Mouse (Mus musculus) stomach, embryonic 16.5 days (tissue): ENCODE measurements around the gene Ifitm5. TPM values are rescaled to one million over a fixed set of nuclear protein-coding genes. Genes with fewer than 3 reads are reported as not detected.

ENCODE experiments used
- ATAC-seq: fragments of 200-750 bp; cut with Nextera tagmentation; 2 replicates; pipeline ENCODE4 v1.8.0; 2017; ENCODE audit warnings: moderate number of reproducible peaks, moderate TSS enrichment; ENCODE audit not compliant: insufficient read depth, low FRiP score
- H3K27ac ChIP-seq: fragments of 300-500 bp; sonication (generic); 2 replicates; pipeline ENCODE4 v1.5.1; 2014; ENCODE audit warnings: low read length
- H3K27me3 ChIP-seq: fragments of 300-500 bp; sonication (generic); 2 replicates; pipeline ENCODE4 v1.6.1; 2014; ENCODE audit warnings: low read length, control low read depth, mixed read lengths; ENCODE audit not compliant: control insufficient read depth, insufficient read depth
- H3K36me3 ChIP-seq: fragments of 300-500 bp; sonication (generic); 2 replicates; pipeline ENCODE4 v1.6.1; 2014; ENCODE audit warnings: low read length; ENCODE audit not compliant: control insufficient read depth, insufficient read depth
- H3K4me1 ChIP-seq: fragments of 300-500 bp; sonication (generic); 2 replicates; pipeline ENCODE4 v1.6.1; 2014; ENCODE audit warnings: low read length, control low read depth, mixed read lengths; ENCODE audit not compliant: control insufficient read depth, insufficient read depth
- H3K4me2 ChIP-seq: fragments of 300-500 bp; sonication (generic); 2 replicates; pipeline ENCODE4 v1.6.1; 2014; ENCODE audit warnings: low read depth, low read length, mixed read lengths
- H3K4me3 ChIP-seq: fragments of 300-500 bp; sonication (generic); replicated peaks from 2 replicates; pipeline ENCODE4 v1.5.1; 2014; ENCODE audit warnings: mild to moderate bottlenecking, low read length
- H3K9ac ChIP-seq: fragments of 300-500 bp; sonication (generic); 2 replicates; pipeline ENCODE4 v1.6.1; 2014; ENCODE audit warnings: low read length
- H3K9me3 ChIP-seq: fragments of 300-500 bp; sonication (generic); replicated peaks from 2 replicates; pipeline ENCODE4 v1.6.1; 2016; ENCODE audit warnings: low read length, control low read depth; ENCODE audit not compliant: control insufficient read depth
- WGBS: fragments of 180-500 bp; shearing (Covaris S2); extraction: QIAGEN DNeasy Blood & Tissue Kit; methylation state at CpG from one replicate; pipeline ENCODE4 v1.1.7; 2014; 5-methylcytosine and 5-hydroxymethylcytosine counted together
- polyA plus RNA-seq: library from polyadenylated mRNA; unstranded; fragments of >200 nt; fragmentation: Nextera tagmentation; extraction: Ambion mirVana; gene quantifications from 2 replicates; pipeline ENCODE4 v1.2.1, GENCODE M21; 2015

Gene Ifitm5
- polyA plus RNA-seq, 1 experiment from 2014 or later: 4.4 TPM

DNA sequence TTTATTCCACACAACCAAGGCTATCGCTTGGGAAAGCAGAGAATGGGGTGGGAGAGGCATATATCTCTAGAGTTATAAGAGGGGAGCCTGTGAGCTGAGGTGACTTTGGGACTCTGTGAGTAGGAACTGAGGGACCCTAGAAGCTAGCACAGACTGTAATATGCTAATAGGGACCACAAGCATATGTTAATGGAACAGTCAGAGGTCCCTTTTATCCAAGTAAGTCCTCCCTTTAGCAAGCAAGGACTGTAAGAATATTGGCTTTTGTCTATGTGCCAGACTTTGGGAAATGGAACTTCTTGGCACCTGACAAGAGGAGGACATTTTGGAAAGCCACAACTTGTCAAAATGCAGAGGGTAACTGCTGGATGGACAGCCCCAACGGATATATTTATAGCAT, 11.2 kb downstream of the Ifitm5 start:
- H3K9ac ChIP-seq: no peak overlapping the region
- H3K4me1 ChIP-seq: peaks cover 24% of the 10 kb centered on the region
- H3K9me3 ChIP-seq: no peaks in the 10 kb centered on the region
- H3K27ac ChIP-seq: peak overlapping the region; percentile 48
- 45% methylated on average over 2 of the region's 2 CpGs for WGBS
- no peak for ATAC-seq
- no peak overlapping the region for H3K4me3 ChIP-seq
- H3K36me3 ChIP-seq: no peaks in the 10 kb centered on the region
- no peak overlapping the region for H3K4me2 ChIP-seq
- H3K27me3 ChIP-seq: no peaks in the 10 kb centered on the region

DNA sequence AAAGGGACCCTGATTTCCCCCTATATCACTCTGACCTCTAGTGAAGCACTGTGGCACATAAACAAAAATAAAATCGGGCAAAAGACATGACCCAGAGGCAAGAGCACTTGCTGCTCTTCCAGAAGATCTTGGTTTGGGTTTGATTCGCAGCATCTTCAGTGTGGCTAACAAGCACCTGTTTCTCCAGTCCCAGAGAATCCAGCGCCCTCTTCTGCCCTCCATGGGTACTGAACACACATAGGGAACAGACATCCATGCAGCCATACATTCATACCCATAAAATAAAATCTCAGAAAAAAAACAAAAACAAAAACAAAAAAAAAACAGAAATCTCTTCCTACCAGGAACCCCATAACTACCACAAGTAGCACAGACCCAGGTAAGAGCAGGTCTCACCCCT, 11.7 kb downstream of the Ifitm5 start:
- WGBS: 49% methylated on average over 3 of the region's 3 CpGs

GRCm38 (mm10) chr7:140927181-140927580, 22.9 kb downstream of the Ifitm5 start:
- Histone ChIP-seq H3K9me3 (no peaks in the 10 kb centered on the region), H3K4me3 (no peak overlapping the region), H3K27me3 (peaks cover 27% of the 10 kb centered on the region), H3K4me1 (peaks cover 8% of the 10 kb centered on the region), H3K27ac (no peak overlapping the region), H3K9ac (no peak overlapping the region), H3K36me3 (no peaks in the 10 kb centered on the region), H3K4me2 (no peak overlapping the region)
- ATAC-seq: no peak
- WGBS: 78% methylated on average over 6 of the region's 6 CpGs

More for the DNA sequence above, 11.7 kb downstream of the Ifitm5 start:
- no peaks in the 10 kb centered on the region for H3K36me3 ChIP-seq
- no peak overlapping the region for H3K27ac ChIP-seq
- no peak overlapping the region for H3K9ac ChIP-seq
- H3K4me2 ChIP-seq: no peak overlapping the region
- no peaks in the 10 kb centered on the region for H3K9me3 ChIP-seq
- ATAC-seq: no peak
- H3K4me3 ChIP-seq: no peak overlapping the region
- no peaks in the 10 kb centered on the region for H3K27me3 ChIP-seq
- H3K4me1 ChIP-seq: peaks cover 21% of the 10 kb centered on the region

DNA sequence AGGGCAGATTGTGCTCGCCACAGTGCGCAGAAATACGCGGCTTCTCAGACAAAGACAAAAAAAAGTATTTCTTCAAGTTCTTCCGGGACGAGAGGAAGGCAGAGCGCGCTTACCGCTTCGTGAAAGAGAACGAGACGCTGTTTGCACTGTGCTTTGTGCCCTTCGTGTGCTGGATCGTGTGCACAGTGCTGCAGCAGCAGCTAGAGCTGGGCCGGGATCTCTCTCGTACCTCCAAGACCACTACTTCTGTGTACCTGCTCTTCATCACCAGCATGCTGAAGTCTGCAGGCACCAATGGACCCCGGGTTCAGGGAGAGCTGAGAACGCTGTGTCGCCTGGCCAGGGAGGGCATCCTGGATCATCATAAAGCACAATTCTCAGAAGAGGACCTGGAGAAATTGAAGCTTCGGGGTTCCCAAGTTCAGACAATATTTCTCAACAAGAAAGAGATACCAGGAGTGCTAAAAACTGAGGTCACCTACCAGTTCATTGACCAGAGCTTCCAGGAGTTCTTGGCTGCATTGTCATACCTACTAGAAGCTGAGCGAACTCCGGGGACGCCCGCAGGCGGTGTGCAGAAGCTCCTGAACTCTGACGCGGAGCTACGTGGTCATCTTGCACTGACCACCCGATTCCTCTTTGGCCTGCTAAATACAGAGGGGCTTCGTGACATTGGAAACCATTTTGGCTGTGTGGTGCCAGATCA, 26.9 kb downstream of the Ifitm5 start:
- Histone ChIP-seq H3K4me3 (peak overlapping the region; percentile 48), H3K4me1 (peaks cover 12% of the 10 kb centered on the region), H3K4me2 (peak overlapping the region; percentile 71), H3K9ac (peak overlapping the region; percentile 51), H3K27ac (no peak overlapping the region), H3K27me3 (peaks cover 53% of the 10 kb centered on the region), H3K36me3 (no peaks in the 10 kb centered on the region), H3K9me3 (no peaks in the 10 kb centered on the region)
- no peak for ATAC-seq
- 23% methylated on average over 30 of the region's 30 CpGs for WGBS

DNA sequence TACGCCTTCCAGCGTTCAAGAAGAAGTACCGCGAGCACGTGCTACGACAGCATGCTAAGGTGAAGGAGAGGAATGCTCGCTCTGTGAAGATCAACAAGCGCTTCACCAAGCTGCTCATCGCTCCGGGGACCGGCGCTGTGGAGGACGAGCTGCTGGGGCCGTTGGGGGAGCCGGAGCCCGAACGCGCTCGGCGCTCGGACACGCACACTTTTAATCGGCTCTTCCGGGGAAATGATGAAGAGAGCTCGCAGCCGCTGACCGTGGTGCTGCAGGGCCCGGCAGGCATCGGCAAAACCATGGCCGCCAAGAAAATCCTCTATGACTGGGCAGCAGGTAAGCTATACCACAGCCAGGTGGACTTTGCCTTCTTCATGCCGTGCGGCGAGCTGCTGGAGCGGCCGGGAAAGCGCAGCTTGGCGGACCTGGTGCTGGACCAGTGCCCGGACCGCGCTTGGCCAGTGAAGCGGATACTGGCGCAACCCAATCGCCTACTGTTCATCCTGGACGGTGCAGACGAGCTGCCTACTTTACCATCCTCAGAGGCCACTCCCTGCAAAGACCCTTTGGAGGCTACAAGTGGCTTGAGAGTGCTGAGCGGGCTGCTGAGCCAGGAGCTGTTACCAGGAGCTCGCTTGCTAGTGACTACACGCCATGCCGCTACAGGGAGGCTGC, 27.6 kb downstream of the Ifitm5 start:
- Histone ChIP-seq H3K4me3 (peak overlapping the region; percentile 48), H3K9ac (peak overlapping the region; percentile 51), H3K4me2 (peak overlapping the region; percentile 71), H3K27me3 (peaks cover 53% of the 10 kb centered on the region), H3K36me3 (no peaks in the 10 kb centered on the region), H3K27ac (no peak overlapping the region), H3K9me3 (no peaks in the 10 kb centered on the region), H3K4me1 (peaks cover 12% of the 10 kb centered on the region)
- peak; percentile 26; the same call in 1 of the 2 replicates for ATAC-seq
- under 1% methylated on average over 49 of the region's 49 CpGs for WGBS

DNA sequence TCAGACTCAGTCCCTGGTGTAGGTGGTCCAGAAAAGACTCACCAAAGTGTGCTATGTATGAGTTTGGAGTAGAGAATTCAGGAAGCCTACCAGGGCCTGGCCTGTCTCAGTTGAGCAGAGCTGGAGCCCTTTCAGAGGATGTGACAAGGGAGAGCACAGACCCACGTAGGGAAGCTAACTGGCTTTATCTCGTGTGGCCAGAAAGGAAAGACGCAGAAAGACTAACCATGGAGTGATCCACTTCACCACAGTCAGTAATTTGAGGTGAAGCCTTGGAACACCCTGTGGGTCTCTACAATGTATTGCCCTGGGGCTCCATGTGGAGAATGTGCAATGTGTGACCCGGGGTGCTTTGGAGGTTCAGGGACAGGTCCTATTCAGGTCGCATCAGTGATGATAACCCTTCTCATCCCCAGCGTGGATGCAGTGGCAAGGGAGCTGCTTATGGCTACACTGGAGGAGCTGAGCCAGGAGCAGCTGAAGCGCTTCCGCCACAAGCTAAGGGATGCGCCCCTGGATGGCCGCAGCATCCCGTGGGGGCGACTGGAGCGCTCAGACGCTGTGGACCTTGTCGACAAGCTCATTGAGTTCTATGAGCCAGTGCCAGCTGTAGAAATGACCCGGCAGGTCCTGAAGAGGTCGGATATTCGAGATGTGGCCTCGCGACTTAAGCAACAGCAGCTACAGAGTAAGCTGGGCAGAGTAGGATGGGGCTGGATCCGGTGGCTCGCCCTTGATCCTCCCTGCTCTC, 28.7 kb downstream of the Ifitm5 start:
- H3K4me2 ChIP-seq: 0 out of 2 replicates have a peak overlapping the region, but pooled peaks have one; percentile 71
- WGBS: 32% methylated on average over 22 of the region's 22 CpGs

GRCm38 (mm10) chr7:140920418-140921029, 29.6 kb downstream of the Ifitm5 start, which contains the start of gene Nlrp6:
Gene Nlrp6 (plus strand): TSS chr7:140920902.
- 0 out of 2 replicates have a peak within 1 kb of the TSS, but pooled peaks have one; percentile 71 for H3K4me2 ChIP-seq
- H3K9me3 ChIP-seq: no peaks in the 10 kb centered on the region
- no peak for ATAC-seq
- peaks cover 12% of the 10 kb centered on the region for H3K4me1 ChIP-seq
- H3K9ac ChIP-seq: no peak within 1 kb of the TSS; the same call in 1 of the 2 replicates
- H3K27ac ChIP-seq: peak within 1 kb of the TSS; percentile 4; the same call in 1 of the 2 replicates
- no peaks in the 10 kb centered on the region for H3K36me3 ChIP-seq
- H3K27me3 ChIP-seq: peaks cover 53% of the 10 kb centered on the region
- H3K4me3 ChIP-seq: peak within 1 kb of the TSS; percentile 7
- 63% methylated on average over 8 of the region's 8 CpGs for WGBS

More for the DNA sequence above, 28.7 kb downstream of the Ifitm5 start:
- Histone ChIP-seq H3K27me3 (peaks cover 53% of the 10 kb centered on the region), H3K4me3 (peak overlapping the region; percentile 48), H3K9me3 (no peaks in the 10 kb centered on the region), H3K27ac (no peak overlapping the region), H3K36me3 (no peaks in the 10 kb centered on the region), H3K4me1 (peaks cover 12% of the 10 kb centered on the region), H3K9ac (no peak overlapping the region)
- ATAC-seq: no peak

DNA sequence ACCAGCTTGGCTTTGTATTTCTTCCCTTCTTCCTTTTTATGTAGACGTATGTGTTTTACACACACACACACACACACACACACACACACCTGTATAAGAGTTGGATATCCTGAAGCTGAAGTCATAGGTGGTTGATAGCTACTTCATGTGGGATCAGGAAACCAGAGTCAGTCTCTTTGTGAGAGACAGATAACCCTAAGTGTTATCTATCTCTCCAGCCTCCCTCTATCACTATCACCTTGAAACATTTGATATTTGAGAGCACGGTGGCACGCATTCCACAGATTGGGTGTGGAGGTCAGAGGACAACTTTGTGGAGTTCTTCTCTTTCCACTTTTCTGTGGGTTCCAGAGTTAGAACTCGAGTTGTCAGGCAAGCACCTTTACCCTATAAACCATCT, 30.2 kb downstream of the Ifitm5 start:
- no peak for ATAC-seq
- H3K27ac ChIP-seq: 0 out of 2 replicates have a peak overlapping the region, but pooled peaks have one; percentile 4
- 46% methylated on average over 4 of the region's 4 CpGs for WGBS
- peaks cover 53% of the 10 kb centered on the region for H3K27me3 ChIP-seq
- H3K4me3 ChIP-seq: no peak overlapping the region
- no peak overlapping the region for H3K9ac ChIP-seq
- H3K9me3 ChIP-seq: no peaks in the 10 kb centered on the region
- no peak overlapping the region for H3K4me2 ChIP-seq
- no peaks in the 10 kb centered on the region for H3K36me3 ChIP-seq
- H3K4me1 ChIP-seq: peaks cover 12% of the 10 kb centered on the region
